Comparison of ENCODE assay signal across 7 mouse cellular contexts in the genomic region with DNA sequence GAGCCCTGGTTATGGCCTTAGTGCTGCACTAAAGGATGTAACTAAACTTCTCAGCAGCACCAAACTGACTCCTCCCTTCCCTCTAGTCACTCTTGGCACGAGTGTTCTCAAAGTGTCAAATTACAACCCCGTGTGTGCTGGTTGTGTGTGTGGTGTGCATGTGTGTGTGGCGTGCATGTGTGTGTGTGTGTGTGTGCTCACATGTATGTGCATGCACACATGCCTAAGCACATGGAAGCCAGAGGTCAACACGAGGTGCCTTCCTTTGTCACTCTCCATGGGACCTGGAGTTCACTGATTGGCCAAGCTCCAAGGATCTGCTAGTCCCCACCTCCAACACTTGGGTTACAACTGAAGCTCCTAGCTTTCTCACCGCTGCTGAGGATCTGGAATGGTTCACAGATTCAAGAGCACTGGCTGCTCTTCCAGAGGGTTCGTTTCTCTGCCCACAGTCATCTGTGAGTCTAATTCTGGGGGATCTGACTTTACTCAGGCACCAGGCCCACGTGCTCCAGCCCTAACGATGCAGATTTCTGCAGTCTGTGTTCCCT.
DNase-seq lines count a peak whose midpoint lies in the region; ATAC-seq and TF ChIP-seq lines count a peak whose summit lies in the region.

No protein-coding gene starts in this region.

- H3K27ac ChIP-seq in layer of hippocampus, adult 2 months = peak overlapping the region; percentile 88
- H3K27ac ChIP-seq in limb, embryonic 11.5 days (replicated peaks; ENCODE audit: low read depth, low read length) = peak overlapping the region; percentile 30; the same call in 1 of the 2 replicates

- 15% methylated on average over 8 of the region's 8 CpGs for WGBS in limb, embryonic 11.5 days

- H3K9ac ChIP-seq in limb, embryonic 11.5 days (ENCODE audit: low read length) = no peak overlapping the region

- H3K36me3 ChIP-seq in limb, embryonic 11.5 days (ENCODE audit: control insufficient read depth, insufficient read depth, low read length) = no peaks in the 10 kb centered on the region

- H3K4me1 ChIP-seq in limb, embryonic 11.5 days (ENCODE audit: control insufficient read depth, insufficient read depth, low read length) = peaks cover 20% of the 10 kb centered on the region

- no peaks in the 10 kb centered on the region for H3K9me3 ChIP-seq in limb, embryonic 11.5 days (ENCODE audit: control insufficient read depth, low read length)

- ATAC-seq in limb, embryonic 11.5 days (ENCODE audit: insufficient number of reproducible peaks, low FRiP score, low TSS enrichment, low read depth) = 0 out of 2 replicates have a peak, but pooled peaks have one; percentile 33

- H3K27me3 ChIP-seq in limb, embryonic 11.5 days (ENCODE audit: control insufficient read depth, insufficient read depth, low read length) = no peaks in the 10 kb centered on the region

- no peak overlapping the region for H3K4me2 ChIP-seq in limb, embryonic 11.5 days (ENCODE audit: low read depth, severe bottlenecking)

- H3K4me3 ChIP-seq in layer of hippocampus, adult 2 months = no peak overlapping the region
- H3K4me3 ChIP-seq in limb, embryonic 11.5 days (ENCODE audit: low read depth, low read length) = no peak overlapping the region

- DNase-seq in layer of hippocampus, adult 2 months (ENCODE audit: low spot score in 2 of 2) = peak; percentile 30 to 61
- DNase-seq in layer of hippocampus, adult 9-10 months (ENCODE audit: low spot score) = no peak
- peak; percentile 30 to 31 for DNase-seq in cerebellum, postnatal 36 days
- peak; percentile 53 to 60 for DNase-seq in heart, adult 9 months (ENCODE audit: low spot score in 2 of 2)
- peak; percentile 69 for DNase-seq in limb, embryonic 11.5 days (ENCODE audit: low spot score)
- DNase-seq in spleen, postnatal 36 days (ENCODE audit: low spot score in 2 of 2) = no peak
- DNase-seq in ovary, adult 18-20 months (ENCODE audit: low spot score) = no peak

- TF ChIP-seq CTCF in layer of hippocampus, adult 2 months (conservative IDR thresholded peaks at IDR 0.05) = no peak

Comparison
In these comparisons a context has a peak if more than half of its experiments do, and no peak if none do; other contexts are left out.
1. DNase-seq: peak in layer of hippocampus, adult 2 months (2 of 2), cerebellum, postnatal 36 days (2 of 2), heart, adult 9 months (2 of 2) and limb, embryonic 11.5 days (single experiment); none in layer of hippocampus, adult 9-10 months (single experiment), spleen, postnatal 36 days (0 of 2) and ovary, adult 18-20 months (single experiment).